Mouse (Mus musculus): ENCODE results near the gene Hoxb6.

DNA sequence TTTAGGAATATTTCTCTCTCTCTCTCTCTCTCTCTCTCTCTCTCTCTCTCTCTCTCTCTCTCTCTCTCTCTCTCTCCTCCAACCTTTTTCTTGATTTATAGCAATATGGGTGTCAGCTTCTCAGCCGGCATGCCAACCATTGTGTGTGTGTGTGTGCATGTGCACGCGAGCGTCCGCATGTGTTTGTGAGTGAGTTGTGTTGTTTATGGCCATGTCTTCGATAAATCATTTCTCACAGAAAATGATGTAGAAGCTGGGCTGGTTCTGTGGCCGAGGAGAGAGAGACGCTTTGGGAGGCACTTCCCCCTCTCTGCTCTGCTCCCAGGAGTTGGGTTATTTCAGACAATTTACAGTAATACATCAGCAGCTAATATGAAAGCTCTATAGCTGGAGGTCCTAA lies 36.3 kb downstream of the Hoxb6 start:
- no peak for TF ChIP-seq TCF12 (IDR thresholded peaks at IDR 0.05; ENCODE audit: insufficient read depth, poor library complexity, severe bottlenecking)
- no peak for TF ChIP-seq MAX (IDR thresholded peaks at IDR 0.05; ENCODE audit: low read depth)
- no peak for TF ChIP-seq POLR2A (IDR thresholded peaks at IDR 0.05; ENCODE audit: insufficient read length, low read depth)
- TF ChIP-seq POLR2AphosphoS2 (IDR thresholded peaks at IDR 0.05; ENCODE audit: insufficient read length, low read depth) = no peak
- TF ChIP-seq E2F4 (IDR thresholded peaks at IDR 0.05; ENCODE audit: insufficient read depth) = no peak
- no peak for TF ChIP-seq MYOG (IDR thresholded peaks at IDR 0.05; ENCODE audit: control insufficient read depth in 1 of 3, insufficient read depth in 1 of 3, insufficient read length in 2 of 3, low read depth in 2 of 3)
- TF ChIP-seq USF1 (IDR thresholded peaks at IDR 0.05; ENCODE audit: low read depth) = no peak
- no peak for TF ChIP-seq TCF3 (IDR thresholded peaks at IDR 0.05; ENCODE audit: insufficient read length, low read depth)
